Mouse (Mus musculus): ENCODE measurements around the gene Mapk12.

DNA sequence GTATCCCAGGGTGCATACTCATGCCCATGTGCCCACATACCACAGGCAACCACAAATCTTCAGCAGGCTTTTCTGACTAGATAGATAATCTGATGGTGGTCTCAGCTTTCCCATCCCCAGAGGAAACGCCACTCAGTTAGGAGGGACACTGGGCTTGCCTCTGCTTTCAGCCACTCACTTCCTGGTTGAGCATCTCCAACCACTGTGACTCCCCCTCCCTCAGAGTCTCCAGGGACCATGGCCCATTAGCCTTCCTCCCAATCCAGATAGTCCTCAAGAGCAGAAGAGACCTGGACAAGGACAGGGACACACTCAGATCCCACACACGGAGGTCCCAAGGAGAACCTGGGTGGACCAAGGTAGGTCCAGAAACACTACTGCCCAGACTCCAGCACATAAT, 2.6 kb upstream of the Mapk12 start:
- TF ChIP-seq EP300 (IDR thresholded peaks at IDR 0.05) (no peak), CTCF (IDR thresholded peaks at IDR 0.05) (no peak)
